Mouse (Mus musculus): ENCODE results near the gene Rin2.

DNA sequence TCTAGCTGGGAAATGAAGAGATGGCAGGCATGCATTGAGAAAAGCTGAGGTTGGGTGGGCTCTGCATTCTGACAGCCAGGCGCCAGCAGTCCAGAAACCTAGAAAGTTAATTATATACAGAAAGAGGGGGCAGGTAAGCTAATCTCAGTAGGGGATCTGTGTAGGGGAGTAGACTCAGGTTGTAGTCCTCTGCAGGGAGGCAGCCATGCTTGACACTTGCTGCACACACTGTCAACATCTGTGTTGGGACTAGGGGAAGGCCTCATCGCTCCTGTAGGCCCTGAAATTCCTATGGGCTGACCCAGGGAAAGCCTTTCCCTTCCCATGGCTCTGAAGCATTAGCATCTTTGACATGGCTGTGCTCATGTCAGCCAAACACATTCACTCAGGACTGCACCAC, 10.7 kb upstream of the Rin2 start:
- TF ChIP-seq CTCF (IDR thresholded peaks at IDR 0.05; ENCODE audit: low read depth, low read length) (no peak), GATA1 (IDR thresholded peaks at IDR 0.05; ENCODE audit: borderline replicate concordance, low read length) (no peak)

All from G1E (cell line).